Mouse (Mus musculus): ENCODE results near the gene Il4. TPM values are rescaled to one million over a fixed set of nuclear protein-coding genes. Genes with fewer than 3 reads are reported as not detected.

The Il4 gene
- total RNA-seq (2021) (not detected), polyA plus RNA-seq (2012; rRNA removed) (0.27 TPM in 1 of 2 replicates, not detected in the other)
- long read RNA-seq: 0 reads

- H3K79me2 ChIP-seq (replicated peaks; ENCODE audit: control insufficient read depth, insufficient read depth, low read length): no peaks in the 10 kb centered on the region
- H3K4me1 ChIP-seq (ENCODE audit: control insufficient read depth, insufficient read depth, low read length): no peaks in the 10 kb centered on the region
- no peak within 1 kb of the TSS for H3K4me3 ChIP-seq
- no peak within 1 kb of the TSS for H3K9ac ChIP-seq (ENCODE audit: low read depth, low read length)
- no peaks in the 10 kb centered on the region for H3K36me3 ChIP-seq (ENCODE audit: control insufficient read depth, insufficient read depth, low read length)
- no peak for TF ChIP-seq CTCF (IDR thresholded peaks at IDR 0.05)
- TF ChIP-seq POLR2A (IDR thresholded peaks at IDR 0.05; ENCODE audit: insufficient read depth, low read depth, low read length): no peak
- TF ChIP-seq EP300 (IDR thresholded peaks at IDR 0.05; ENCODE audit: insufficient read depth, low read depth, low read length): no peak
- no peak for DNase-seq
- no peaks in the 10 kb centered on the region for H3K27me3 ChIP-seq (ENCODE audit: control insufficient read depth, insufficient read depth, low read length)
- 60% methylated on average over 7 of the region's 7 CpGs for WGBS
- intact Hi-C loops (cut with DNase I): no loop called here
- no peak within 1 kb of the TSS for H3K27ac ChIP-seq
Measured at GRCm38 (mm10) chr11:53618619-53619198, at the start of gene Il4. Gene Il4 (minus strand): TSS chr11:53618669.

GRCm38 (mm10) chr11:53664091-53664490 is 45.6 kb upstream of the Il4 start:
- Histone ChIP-seq H3K27ac (no peak overlapping the region), H3K79me2 (replicated peaks; ENCODE audit: control insufficient read depth, insufficient read depth, low read length) (no peaks in the 10 kb centered on the region), H3K4me3 (no peak overlapping the region), H3K9ac (ENCODE audit: low read depth, low read length) (no peak overlapping the region), H3K4me1 (ENCODE audit: control insufficient read depth, insufficient read depth, low read length) (peaks cover 5% of the 10 kb centered on the region), H3K36me3 (ENCODE audit: control insufficient read depth, insufficient read depth, low read length) (peaks cover 3% of the 10 kb centered on the region; the same call in 1 of the 2 replicates), H3K27me3 (ENCODE audit: control insufficient read depth, insufficient read depth, low read length) (no peaks in the 10 kb centered on the region)
- no peak for DNase-seq
- WGBS: 81% methylated on average over 5 of the region's 5 CpGs
- intact Hi-C loops (cut with DNase I): no loop called here
- TF ChIP-seq POLR2A (IDR thresholded peaks at IDR 0.05; ENCODE audit: insufficient read depth, low read depth, low read length): no peak
- TF ChIP-seq CTCF (IDR thresholded peaks at IDR 0.05): no peak
- no peak for TF ChIP-seq EP300 (IDR thresholded peaks at IDR 0.05; ENCODE audit: insufficient read depth, low read depth, low read length)

GRCm38 (mm10) chr11:53662794-53663674 is 44.6 kb upstream of the Il4 start:
- no peak overlapping the region for H3K9ac ChIP-seq (ENCODE audit: low read depth, low read length)
- peaks cover 3% of the 10 kb centered on the region; the same call in 1 of the 2 replicates for H3K36me3 ChIP-seq (ENCODE audit: control insufficient read depth, insufficient read depth, low read length)
- H3K4me1 ChIP-seq (ENCODE audit: control insufficient read depth, insufficient read depth, low read length): peaks cover 5% of the 10 kb centered on the region
- H3K27me3 ChIP-seq (ENCODE audit: control insufficient read depth, insufficient read depth, low read length): no peaks in the 10 kb centered on the region
- H3K79me2 ChIP-seq (replicated peaks; ENCODE audit: control insufficient read depth, insufficient read depth, low read length): no peaks in the 10 kb centered on the region
- no peak overlapping the region for H3K4me3 ChIP-seq
- WGBS: 33% methylated on average over 14 of the region's 14 CpGs
- no peak overlapping the region for H3K27ac ChIP-seq
- TF ChIP-seq POLR2A (IDR thresholded peaks at IDR 0.05; ENCODE audit: insufficient read depth, low read depth, low read length): no peak
- TF ChIP-seq EP300 (IDR thresholded peaks at IDR 0.05; ENCODE audit: insufficient read depth, low read depth, low read length): no peak
- no peak for TF ChIP-seq CTCF (IDR thresholded peaks at IDR 0.05)
- DNase-seq: no peak
- intact Hi-C loops (cut with DNase I): no loop called here

- H3K9ac ChIP-seq (ENCODE audit: low read depth, low read length): no peak overlapping the region
- H3K4me3 ChIP-seq: no peak overlapping the region
- intact Hi-C loops (cut with DNase I): no loop called here
- H3K4me1 ChIP-seq (ENCODE audit: control insufficient read depth, insufficient read depth, low read length): peaks cover 3% of the 10 kb centered on the region
- TF ChIP-seq EP300 (IDR thresholded peaks at IDR 0.05; ENCODE audit: insufficient read depth, low read depth, low read length) (no peak), CTCF (IDR thresholded peaks at IDR 0.05) (no peak), POLR2A (IDR thresholded peaks at IDR 0.05; ENCODE audit: insufficient read depth, low read depth, low read length) (no peak)
- no peaks in the 10 kb centered on the region for H3K27me3 ChIP-seq (ENCODE audit: control insufficient read depth, insufficient read depth, low read length)
- 62% methylated on average over 6 of the region's 6 CpGs for WGBS
- H3K36me3 ChIP-seq (ENCODE audit: control insufficient read depth, insufficient read depth, low read length): no peaks in the 10 kb centered on the region; the same call in 1 of the 2 replicates
- DNase-seq: no peak
- no peak overlapping the region for H3K27ac ChIP-seq
- H3K79me2 ChIP-seq (replicated peaks; ENCODE audit: control insufficient read depth, insufficient read depth, low read length): no peaks in the 10 kb centered on the region
Measured at GRCm38 (mm10) chr11:53657828-53658227, 39.4 kb upstream of the Il4 start.

- H3K9ac ChIP-seq (ENCODE audit: low read depth, low read length): no peak overlapping the region
- WGBS: 83% methylated on average over 8 of the region's 8 CpGs
Measured at GRCm38 (mm10) chr11:53657381-53657780, 38.9 kb upstream of the Il4 start.

More at GRCm38 (mm10) chr11:53657381-53657780, 38.9 kb upstream of the Il4 start:
- intact Hi-C loops (cut with DNase I): no loop called here
- Histone ChIP-seq H3K27me3 (ENCODE audit: control insufficient read depth, insufficient read depth, low read length) (no peaks in the 10 kb centered on the region), H3K36me3 (ENCODE audit: control insufficient read depth, insufficient read depth, low read length) (no peaks in the 10 kb centered on the region), H3K27ac (no peak overlapping the region), H3K4me1 (ENCODE audit: control insufficient read depth, insufficient read depth, low read length) (peaks cover 2% of the 10 kb centered on the region; the same call in 1 of the 2 replicates), H3K4me3 (no peak overlapping the region), H3K79me2 (replicated peaks; ENCODE audit: control insufficient read depth, insufficient read depth, low read length) (no peaks in the 10 kb centered on the region)
- no peak for DNase-seq
- no peak for TF ChIP-seq EP300 (IDR thresholded peaks at IDR 0.05; ENCODE audit: insufficient read depth, low read depth, low read length)
- no peak for TF ChIP-seq POLR2A (IDR thresholded peaks at IDR 0.05; ENCODE audit: insufficient read depth, low read depth, low read length)
- TF ChIP-seq CTCF (IDR thresholded peaks at IDR 0.05): no peak
